Mouse (Mus musculus): ENCODE results near the gene Acot9.

Acot9 gene

GRCm38 (mm10) chrX:155280427-155281044 lies 18.3 kb downstream of the Acot9 start:
- Histone ChIP-seq H3K27me3 (ENCODE audit: insufficient read depth, low read length) (no peaks in the 10 kb centered on the region), H3K4me1 (replicated peaks; ENCODE audit: low read depth, low read length) (no peaks in the 10 kb centered on the region), H3K4me3 (replicated peaks; ENCODE audit: low read length) (no peak overlapping the region), H3K36me3 (ENCODE audit: insufficient read depth, low read length) (peaks cover 82% of the 10 kb centered on the region), H3K9me3 (ENCODE audit: low read length) (no peaks in the 10 kb centered on the region)
- no peak for TF ChIP-seq CTCF (conservative IDR thresholded peaks at IDR 0.05; ENCODE audit: low read length)
- TF ChIP-seq NANOG (IDR thresholded peaks at IDR 0.05; ENCODE audit: borderline replicate concordance, low read length), result no peak
- TF ChIP-seq POU5F1 (IDR thresholded peaks at IDR 0.05; ENCODE audit: borderline replicate concordance, low read length), result no peak

- H3K9me3 ChIP-seq (ENCODE audit: low read length), result no peaks in the 10 kb centered on the region
- TF ChIP-seq POU5F1 (IDR thresholded peaks at IDR 0.05; ENCODE audit: borderline replicate concordance, low read length), result no peak
- TF ChIP-seq CTCF (conservative IDR thresholded peaks at IDR 0.05; ENCODE audit: low read length), result peak; percentile 26; the same call in 1 of the 2 replicates
- no peak for TF ChIP-seq NANOG (IDR thresholded peaks at IDR 0.05; ENCODE audit: borderline replicate concordance, low read length)
- no peaks in the 10 kb centered on the region for H3K4me1 ChIP-seq (replicated peaks; ENCODE audit: low read depth, low read length)
- H3K36me3 ChIP-seq (ENCODE audit: insufficient read depth, low read length), result no peaks in the 10 kb centered on the region
- H3K4me3 ChIP-seq (replicated peaks; ENCODE audit: low read length), result no peak overlapping the region
- no peaks in the 10 kb centered on the region for H3K27me3 ChIP-seq (ENCODE audit: insufficient read depth, low read length)
These were observed 44.1 kb downstream of the Acot9 start for GRCm38 (mm10) chrX:155306390-155306789.

GRCm38 (mm10) chrX:155318005-155318404 lies 55.8 kb downstream of the Acot9 start:
- Histone ChIP-seq H3K4me3 (replicated peaks; ENCODE audit: low read length) (no peak overlapping the region), H3K9me3 (ENCODE audit: low read length) (no peaks in the 10 kb centered on the region), H3K36me3 (ENCODE audit: insufficient read depth, low read length) (no peaks in the 10 kb centered on the region), H3K4me1 (replicated peaks; ENCODE audit: low read depth, low read length) (no peaks in the 10 kb centered on the region), H3K27me3 (ENCODE audit: insufficient read depth, low read length) (no peaks in the 10 kb centered on the region)
- TF ChIP-seq NANOG (IDR thresholded peaks at IDR 0.05; ENCODE audit: borderline replicate concordance, low read length), result no peak
- peak; percentile 58 for TF ChIP-seq CTCF (conservative IDR thresholded peaks at IDR 0.05; ENCODE audit: low read length)
- TF ChIP-seq POU5F1 (IDR thresholded peaks at IDR 0.05; ENCODE audit: borderline replicate concordance, low read length), result no peak

GRCm38 (mm10) chrX:155337567-155337904 lies 75.3 kb downstream of the Acot9 start:
- Histone ChIP-seq H3K36me3 (ENCODE audit: insufficient read depth, low read length) (peaks cover 19% of the 10 kb centered on the region), H3K4me1 (replicated peaks; ENCODE audit: low read depth, low read length) (peaks cover 11% of the 10 kb centered on the region; the same call in 1 of the 2 replicates), H3K4me3 (replicated peaks; ENCODE audit: low read length) (peak overlapping the region; percentile 83), H3K27me3 (ENCODE audit: insufficient read depth, low read length) (no peaks in the 10 kb centered on the region), H3K9me3 (ENCODE audit: low read length) (no peaks in the 10 kb centered on the region)
- TF ChIP-seq POU5F1 (IDR thresholded peaks at IDR 0.05; ENCODE audit: borderline replicate concordance, low read length) (no peak), NANOG (IDR thresholded peaks at IDR 0.05; ENCODE audit: borderline replicate concordance, low read length) (no peak), CTCF (conservative IDR thresholded peaks at IDR 0.05; ENCODE audit: low read length) (no peak)

- H3K4me3 ChIP-seq (replicated peaks; ENCODE audit: low read length), result peak overlapping the region; percentile 83
- peaks cover 11% of the 10 kb centered on the region; the same call in 1 of the 2 replicates for H3K4me1 ChIP-seq (replicated peaks; ENCODE audit: low read depth, low read length)
- H3K36me3 ChIP-seq (ENCODE audit: insufficient read depth, low read length), result peaks cover 15% of the 10 kb centered on the region
- TF ChIP-seq CTCF (conservative IDR thresholded peaks at IDR 0.05; ENCODE audit: low read length), result no peak
- no peak for TF ChIP-seq POU5F1 (IDR thresholded peaks at IDR 0.05; ENCODE audit: borderline replicate concordance, low read length)
- TF ChIP-seq NANOG (IDR thresholded peaks at IDR 0.05; ENCODE audit: borderline replicate concordance, low read length), result no peak
- no peaks in the 10 kb centered on the region for H3K9me3 ChIP-seq (ENCODE audit: low read length)
- H3K27me3 ChIP-seq (ENCODE audit: insufficient read depth, low read length), result no peaks in the 10 kb centered on the region
These were observed 75.9 kb downstream of the Acot9 start for GRCm38 (mm10) chrX:155337905-155338721.

GRCm38 (mm10) chrX:155340654-155341053 lies 78.4 kb downstream of the Acot9 start, which contains the start of gene Prdx4:
TSS of gene Prdx4 (minus strand) at chrX:155340754.
- H3K4me1 ChIP-seq (replicated peaks; ENCODE audit: low read depth, low read length), result peaks cover 11% of the 10 kb centered on the region; the same call in 1 of the 2 replicates
- no peak for TF ChIP-seq NANOG (IDR thresholded peaks at IDR 0.05; ENCODE audit: borderline replicate concordance, low read length)
- no peak for TF ChIP-seq CTCF (conservative IDR thresholded peaks at IDR 0.05; ENCODE audit: low read length)
- no peak for TF ChIP-seq POU5F1 (IDR thresholded peaks at IDR 0.05; ENCODE audit: borderline replicate concordance, low read length)
- H3K4me3 ChIP-seq (replicated peaks; ENCODE audit: low read length), result no peak within 1 kb of the TSS
- no peaks in the 10 kb centered on the region for H3K27me3 ChIP-seq (ENCODE audit: insufficient read depth, low read length)
- H3K9me3 ChIP-seq (ENCODE audit: low read length), result no peaks in the 10 kb centered on the region
- 0 out of 2 replicates have a peak, but pooled peaks cover under 1% of the 10 kb centered on the region for H3K36me3 ChIP-seq (ENCODE audit: insufficient read depth, low read length)

GRCm38 (mm10) chrX:155346249-155346648 lies 84.0 kb downstream of the Acot9 start:
- Histone ChIP-seq H3K36me3 (ENCODE audit: insufficient read depth, low read length) (no peaks in the 10 kb centered on the region), H3K4me3 (replicated peaks; ENCODE audit: low read length) (no peak overlapping the region), H3K4me1 (replicated peaks; ENCODE audit: low read depth, low read length) (peaks cover 3% of the 10 kb centered on the region; the same call in 1 of the 2 replicates), H3K9me3 (ENCODE audit: low read length) (no peaks in the 10 kb centered on the region), H3K27me3 (ENCODE audit: insufficient read depth, low read length) (no peaks in the 10 kb centered on the region)
- TF ChIP-seq CTCF (conservative IDR thresholded peaks at IDR 0.05; ENCODE audit: low read length), result no peak
- no peak for TF ChIP-seq NANOG (IDR thresholded peaks at IDR 0.05; ENCODE audit: borderline replicate concordance, low read length)
- no peak for TF ChIP-seq POU5F1 (IDR thresholded peaks at IDR 0.05; ENCODE audit: borderline replicate concordance, low read length)
